Mouse (Mus musculus) testis, adult 2 months (tissue): ENCODE results near the gene Efna2.

Experiments
- CTCF ChIP-seq: fragments of 200-500 bp; IDR thresholded peaks from 2 replicates; pipeline ENCODE4 v1.5.1; 2012; ENCODE audit warnings: low read depth, mild to moderate bottlenecking, inconsistent platforms, low read length, moderate library complexity; ENCODE audit not compliant: control insufficient read depth, insufficient read depth, insufficient replicate concordance
- POLR2A ChIP-seq: fragments of 200-500 bp; IDR thresholded peaks from 2 replicates; pipeline ENCODE4 v1.6.1; 2012; ENCODE audit warnings: low read depth, mild to moderate bottlenecking, inconsistent platforms, low read length, moderate library complexity; ENCODE audit not compliant: control insufficient read depth

GRCm38 (mm10) chr10:80158307-80158986 lies 20.8 kb upstream of the Efna2 start:
- no peak for TF ChIP-seq CTCF
- TF ChIP-seq POLR2A = peak; percentile 43; the same call in 1 of the 2 replicates
